Mouse (Mus musculus) hindbrain, embryonic 10.5 days (tissue): ENCODE measurements around the gene Psmb7. TPM values are rescaled to one million over a fixed set of nuclear protein-coding genes. Genes with fewer than 3 reads are reported as not detected.

Source experiments
- DNase-seq: peaks from one replicate; pipeline ENCODE4 v3.0.0-alpha.2; 2017; ENCODE audit warnings: low spot score
- H3K27ac ChIP-seq: fragments of 300-500 bp; sonication (generic); 2 replicates; pipeline ENCODE4 v1.5.1; 2016; ENCODE audit warnings: mild to moderate bottlenecking, moderate library complexity
- H3K27me3 ChIP-seq: fragments of 300-500 bp; sonication (generic); 2 replicates; pipeline ENCODE4 v1.6.1; 2016; ENCODE audit warnings: mild to moderate bottlenecking; ENCODE audit not compliant: poor library complexity, insufficient read depth, severe bottlenecking
- H3K36me3 ChIP-seq: fragments of 300-500 bp; sonication (generic); 2 replicates; pipeline ENCODE4 v1.6.1; 2016; ENCODE audit warnings: mild to moderate bottlenecking, moderate library complexity
- H3K4me1 ChIP-seq: fragments of 300-500 bp; sonication (generic); replicated peaks from 2 replicates; pipeline ENCODE4 v1.6.1; 2016; ENCODE audit warnings: mild to moderate bottlenecking
- H3K4me3 ChIP-seq: fragments of 300-500 bp; sonication (generic); 2 replicates; pipeline ENCODE4 v1.5.1; 2016; ENCODE audit warnings: mild to moderate bottlenecking, moderate library complexity
- H3K9me3 ChIP-seq: fragments of 300-500 bp; sonication (generic); 2 replicates; pipeline ENCODE4 v1.6.1; 2016; ENCODE audit warnings: mild to moderate bottlenecking, moderate library complexity
- WGBS: fragments of 180-500 bp; shearing (Covaris S2); methylation state at CpG from one replicate; pipeline ENCODE4 v1.1.7; 2016; 5-methylcytosine and 5-hydroxymethylcytosine counted together
- polyA plus RNA-seq: library from polyadenylated mRNA; unstranded; fragments of >200 nt; fragmentation: Nextera tagmentation; extraction: Ambion mirVana; gene quantifications from 2 replicates; pipeline ENCODE4 v1.2.1, GENCODE M21; 2016

The Psmb7 gene
- polyA plus RNA-seq, 1 experiment from 2014 or later: 319 TPM

DNA sequence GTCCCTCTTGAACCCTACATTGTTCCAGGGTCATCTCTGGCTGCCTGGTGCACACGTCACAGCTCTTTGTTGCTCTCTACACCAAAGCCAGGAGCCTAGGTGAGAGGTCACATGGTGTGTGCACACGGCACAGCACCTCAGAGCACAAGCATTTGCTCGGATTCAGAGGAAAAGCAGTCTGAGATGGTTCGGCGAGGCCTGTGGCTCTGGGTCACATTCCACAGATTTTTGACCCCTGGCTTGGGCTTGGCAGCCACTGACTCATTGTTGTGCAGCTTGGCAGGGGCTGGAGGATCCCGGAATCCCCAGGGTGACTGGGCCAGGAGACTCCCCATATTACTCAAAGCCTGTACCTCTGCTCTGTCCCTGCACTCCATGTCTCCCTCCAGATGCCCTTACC lies 97.7 kb downstream of the Psmb7 start:
- Histone ChIP-seq H3K4me3 (no peak overlapping the region), H3K9me3 (no peaks in the 10 kb centered on the region), H3K27me3 (no peaks in the 10 kb centered on the region), H3K36me3 (peaks cover 11% of the 10 kb centered on the region), H3K4me1 (peaks cover 71% of the 10 kb centered on the region), H3K27ac (peak overlapping the region; percentile 81)
- DNase-seq: peak; percentile 70
- 4% methylated on average over 6 of the region's 6 CpGs for WGBS

DNA sequence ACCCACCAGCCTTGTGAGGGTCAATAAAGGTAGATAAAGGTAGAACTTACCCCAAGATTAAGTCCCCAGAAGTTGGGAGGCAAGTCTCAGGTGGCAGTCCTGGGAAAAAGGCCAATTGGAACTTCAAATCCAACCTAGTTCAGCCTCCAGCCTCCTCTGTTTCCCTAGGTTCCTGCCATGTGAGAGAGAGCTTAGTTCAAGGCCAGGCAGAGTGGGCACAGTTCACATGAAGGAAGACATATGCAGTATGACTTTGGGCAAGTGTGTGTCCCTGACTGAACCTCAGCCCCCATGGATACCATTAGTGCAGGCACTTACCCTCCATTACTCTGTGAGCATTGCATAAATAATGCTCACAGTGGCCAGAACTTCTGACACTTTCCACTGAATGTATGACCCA lies 98.2 kb downstream of the Psmb7 start:
- Histone ChIP-seq H3K36me3 (peaks cover 6% of the 10 kb centered on the region), H3K4me1 (peaks cover 72% of the 10 kb centered on the region), H3K27me3 (no peaks in the 10 kb centered on the region), H3K9me3 (no peaks in the 10 kb centered on the region), H3K4me3 (no peak overlapping the region), H3K27ac (peak overlapping the region; percentile 81)
- DNase-seq: no peak

DNA sequence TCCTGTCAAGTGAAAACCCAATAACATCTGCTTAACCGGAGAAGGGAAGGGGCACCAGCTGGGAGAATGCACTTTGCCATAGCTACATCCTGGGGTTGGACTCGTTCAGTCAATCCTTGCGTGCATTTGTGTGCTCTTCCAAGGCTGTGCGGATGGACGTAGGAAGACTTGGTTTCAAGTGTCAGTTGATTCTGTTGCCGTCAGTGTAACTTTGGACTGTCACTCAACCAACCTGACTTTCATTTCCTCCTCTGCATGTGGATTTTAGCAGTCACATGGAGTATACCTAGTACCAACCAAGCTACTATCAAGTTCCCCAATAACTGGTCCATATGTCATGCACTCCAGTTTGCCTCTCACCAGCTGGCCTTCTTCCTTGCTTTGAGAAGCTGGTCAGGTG lies 98.9 kb downstream of the Psmb7 start:
- DNase-seq: no peak
- peaks cover 76% of the 10 kb centered on the region for H3K4me1 ChIP-seq
- H3K36me3 ChIP-seq: no peaks in the 10 kb centered on the region
- H3K27ac ChIP-seq: peak overlapping the region; percentile 81
- WGBS: 73% methylated on average over 6 of the region's 6 CpGs
- no peak overlapping the region for H3K4me3 ChIP-seq
- no peaks in the 10 kb centered on the region for H3K27me3 ChIP-seq
- H3K9me3 ChIP-seq: no peaks in the 10 kb centered on the region

DNA sequence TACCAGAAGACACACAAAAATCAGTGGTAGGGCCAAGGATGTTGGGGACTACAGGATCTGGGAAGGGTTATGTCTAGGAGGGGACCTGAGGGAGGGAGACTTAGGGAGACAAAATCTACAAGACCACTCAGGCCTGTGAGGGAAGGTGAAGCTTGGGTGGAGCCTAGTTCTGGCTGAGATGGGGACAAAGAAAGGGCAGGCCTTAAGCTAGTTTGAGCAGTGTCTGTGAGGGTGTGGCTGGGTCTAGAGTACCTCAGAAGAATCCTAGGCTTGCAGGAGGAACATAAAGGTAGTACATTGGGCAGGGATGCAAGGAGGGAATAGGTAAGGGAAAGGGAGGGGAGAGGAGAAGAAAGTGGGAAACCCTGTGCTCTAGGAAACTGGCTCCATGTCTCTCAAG lies 99.5 kb downstream of the Psmb7 start:
- H3K36me3 ChIP-seq: no peaks in the 10 kb centered on the region
- DNase-seq: no peak
- H3K4me3 ChIP-seq: no peak overlapping the region
- no peaks in the 10 kb centered on the region for H3K9me3 ChIP-seq
- H3K27ac ChIP-seq: peak overlapping the region; percentile 54; the same call in 1 of the 2 replicates
- peaks cover 82% of the 10 kb centered on the region for H3K4me1 ChIP-seq
- no peaks in the 10 kb centered on the region for H3K27me3 ChIP-seq

DNA sequence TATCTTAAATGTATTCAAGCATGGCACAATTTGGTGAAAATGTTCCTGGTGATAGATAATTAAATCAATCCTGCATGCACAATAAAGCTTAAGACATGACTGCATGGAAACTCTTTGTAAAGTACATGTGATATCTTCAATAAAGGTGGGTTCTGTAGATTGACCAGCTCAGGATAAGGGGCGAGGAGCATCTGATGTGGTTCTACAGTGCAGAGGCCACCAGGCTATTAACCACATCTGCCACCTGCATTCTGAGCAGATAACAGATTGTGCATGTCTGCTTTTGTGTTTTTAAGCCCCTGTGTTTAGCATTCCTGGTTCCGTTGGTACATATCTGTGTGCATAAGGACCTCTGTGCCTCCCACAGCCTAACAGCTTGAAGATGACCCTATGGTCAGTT lies 100.7 kb downstream of the Psmb7 start:
- H3K4me3 ChIP-seq: no peak overlapping the region
- no peaks in the 10 kb centered on the region for H3K9me3 ChIP-seq
- peaks cover 87% of the 10 kb centered on the region for H3K4me1 ChIP-seq
- no peaks in the 10 kb centered on the region for H3K36me3 ChIP-seq
- H3K27ac ChIP-seq: no peak overlapping the region
- no peak for DNase-seq
- no peaks in the 10 kb centered on the region for H3K27me3 ChIP-seq
- 79% methylated on average over 2 of the region's 2 CpGs for WGBS

DNA sequence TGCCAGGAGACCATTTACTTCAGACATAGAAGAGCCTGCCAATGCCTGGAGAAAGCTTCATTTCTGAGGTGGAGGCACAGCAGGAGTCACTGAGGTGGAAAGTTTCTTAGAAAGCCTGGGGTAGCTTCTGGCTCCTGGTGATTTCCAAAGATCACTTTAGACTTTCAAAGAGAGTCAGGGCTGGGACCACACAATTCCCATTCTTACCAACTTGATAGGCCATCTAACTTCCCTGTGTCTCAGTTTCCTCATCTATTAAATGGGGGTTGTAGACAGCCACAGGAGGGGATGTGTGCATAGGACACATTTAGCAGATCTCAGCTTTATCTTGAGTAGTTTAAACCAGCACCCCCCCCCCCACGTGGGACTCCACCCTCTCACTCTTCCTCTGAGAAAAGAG lies 101.5 kb downstream of the Psmb7 start:
- H3K36me3 ChIP-seq: no peaks in the 10 kb centered on the region
- H3K4me3 ChIP-seq: no peak overlapping the region
- H3K4me1 ChIP-seq: peaks cover 87% of the 10 kb centered on the region
- DNase-seq: no peak
- no peaks in the 10 kb centered on the region for H3K27me3 ChIP-seq
- H3K27ac ChIP-seq: no peak overlapping the region
- H3K9me3 ChIP-seq: no peaks in the 10 kb centered on the region
- WGBS: 53% methylated on average over 1 of the region's 1 CpGs

DNA sequence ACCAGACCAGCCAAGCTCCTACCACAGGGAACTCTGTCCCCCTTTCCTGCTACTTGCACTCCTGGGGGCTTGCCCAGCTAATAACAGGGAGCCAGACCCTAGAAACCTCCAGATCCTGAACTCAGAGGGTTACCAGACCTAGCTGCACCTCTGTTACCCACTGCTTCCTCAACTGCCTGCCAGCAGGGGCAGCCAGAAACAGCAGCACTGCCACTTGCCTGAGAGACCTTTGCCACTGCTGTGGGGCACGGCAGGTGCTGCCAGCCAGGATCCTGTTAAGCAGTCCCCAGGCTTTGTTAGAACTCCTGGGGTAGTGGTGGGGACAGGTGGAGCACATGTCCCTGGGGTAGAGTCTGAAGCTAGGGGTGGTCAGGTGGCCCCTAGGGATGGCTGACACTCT lies 102.3 kb downstream of the Psmb7 start:
- Histone ChIP-seq H3K4me1 (peaks cover 81% of the 10 kb centered on the region), H3K27ac (peak overlapping the region; percentile 46)

DNA sequence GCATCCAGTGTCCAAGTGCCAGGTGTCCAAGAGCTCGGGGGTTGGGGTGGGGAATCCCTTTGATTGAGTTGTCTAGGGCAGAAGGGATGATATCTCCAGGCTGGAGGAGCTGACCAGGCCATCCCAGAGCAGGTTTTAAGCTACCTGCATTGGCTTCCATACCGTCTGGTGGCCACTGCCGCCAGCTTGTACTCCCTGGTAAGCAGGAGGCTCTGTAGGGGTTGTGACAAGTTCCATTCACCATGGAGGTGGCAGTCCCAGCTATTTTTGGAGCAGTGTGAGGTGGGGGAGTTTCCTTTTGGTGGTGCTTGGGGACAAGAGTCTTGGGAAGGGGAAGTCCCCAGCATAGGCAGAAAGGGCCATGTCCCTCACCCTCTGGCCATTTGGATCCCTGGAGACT lies 102.8 kb downstream of the Psmb7 start:
- DNase-seq: no peak
- no peak overlapping the region for H3K4me3 ChIP-seq
- H3K4me1 ChIP-seq: peaks cover 81% of the 10 kb centered on the region
- 87% methylated on average over 3 of the region's 3 CpGs for WGBS
- no peaks in the 10 kb centered on the region for H3K9me3 ChIP-seq
- no peaks in the 10 kb centered on the region for H3K36me3 ChIP-seq
- no peaks in the 10 kb centered on the region for H3K27me3 ChIP-seq
- H3K27ac ChIP-seq: peak overlapping the region; percentile 46

More for the DNA sequence above, 102.3 kb downstream of the Psmb7 start:
- Histone ChIP-seq H3K9me3 (no peaks in the 10 kb centered on the region), H3K4me3 (no peak overlapping the region), H3K36me3 (no peaks in the 10 kb centered on the region), H3K27me3 (no peaks in the 10 kb centered on the region)
- no peak for DNase-seq
- WGBS: 71% methylated on average over 1 of the region's 1 CpGs

DNA sequence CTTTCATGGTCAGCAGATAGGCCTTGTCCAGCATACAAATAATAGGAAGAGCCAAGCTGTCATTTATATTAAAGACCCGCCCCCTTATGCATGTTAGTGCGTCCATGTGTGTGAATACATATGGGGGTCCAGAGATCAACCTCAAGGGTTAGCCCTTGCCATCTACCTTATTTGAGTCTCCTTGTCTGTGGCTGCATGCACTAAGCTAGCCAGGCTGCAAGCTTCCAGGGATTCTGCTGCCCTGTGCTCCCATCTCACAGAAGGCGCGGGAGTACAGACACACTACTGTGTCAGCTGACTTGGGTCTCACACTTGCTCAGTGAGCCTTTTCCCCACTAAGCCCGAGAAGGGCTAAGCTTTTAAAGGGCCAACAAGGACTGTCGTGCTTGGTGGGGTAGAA lies 103.2 kb downstream of the Psmb7 start:
- WGBS: 83% methylated on average over 6 of the region's 6 CpGs

DNA sequence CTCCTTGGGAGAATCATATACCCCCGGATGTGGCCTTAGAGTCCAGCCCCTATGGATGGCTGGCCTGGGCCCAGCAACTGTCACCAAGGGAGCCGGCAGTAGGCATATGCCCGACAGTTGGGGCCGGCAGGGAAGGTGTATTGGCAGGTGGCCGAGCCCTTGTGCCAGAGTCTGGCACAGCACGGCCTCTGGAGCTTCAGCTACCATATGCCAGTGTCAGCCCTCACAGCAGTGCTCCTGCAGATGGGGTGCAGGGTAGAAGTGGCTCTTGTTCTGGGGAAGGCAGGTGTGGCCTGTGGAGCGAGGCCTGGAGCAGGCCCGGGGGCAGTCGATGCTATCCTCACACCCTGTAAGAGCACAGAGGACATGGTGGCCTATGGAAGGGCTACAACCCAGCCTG lies 104.2 kb downstream of the Psmb7 start:
- 90% methylated on average over 9 of the region's 9 CpGs for WGBS
- Histone ChIP-seq H3K27me3 (no peaks in the 10 kb centered on the region), H3K27ac (peak overlapping the region; percentile 70), H3K4me3 (no peak overlapping the region), H3K4me1 (peaks cover 81% of the 10 kb centered on the region), H3K36me3 (no peaks in the 10 kb centered on the region), H3K9me3 (no peaks in the 10 kb centered on the region)
- no peak for DNase-seq

More for the DNA sequence above, 103.2 kb downstream of the Psmb7 start:
- no peak overlapping the region for H3K4me3 ChIP-seq
- H3K9me3 ChIP-seq: no peaks in the 10 kb centered on the region
- DNase-seq: no peak
- H3K27ac ChIP-seq: peak overlapping the region; percentile 70; the same call in 1 of the 2 replicates
- H3K4me1 ChIP-seq: peaks cover 81% of the 10 kb centered on the region
- H3K27me3 ChIP-seq: no peaks in the 10 kb centered on the region
- H3K36me3 ChIP-seq: no peaks in the 10 kb centered on the region

Other genes with a start within 250 kb of the Psmb7 start
- 68.8 and 77.5 TPM in 2 replicates for gene Nek6, start 132.4 kb downstream of the Psmb7 start, polyA plus RNA-seq
- gene Nr5a1, start 70.5 kb upstream of the Psmb7 start, polyA plus RNA-seq: 0.07 and 0.15 TPM in 2 replicates